Mouse (Mus musculus) kidney, adult 10 weeks (tissue): Measurements from ENCODE around the gene Ccna2. TPM values are rescaled to one million over a fixed set of nuclear protein-coding genes. Genes with fewer than 3 reads are reported as not detected.

ENCODE experiments used
- polyA plus RNA-seq: library from polyadenylated mRNA; stranded (reverse); fragments of 350-450 nt; fragmentation: Illumina TruSeq; extraction: RNeasy Lipid Tissue Mini Kit (QIAGEN cat#74804); gene quantifications from one replicate; pipeline ENCODE4 v1.2.3, GENCODE M21; 2014; ENCODE audit warnings: low read depth, low replicate concordance

Gene Ccna2
- polyA plus RNA-seq = 1.6 TPM

GRCm38 (mm10) chr3:36571827-36572378, at the start of gene Ccna2:
TSS of gene Ccna2 (minus strand) at chr3:36572150.

GRCm38 (mm10) chr3:36613202-36613907, 41.4 kb upstream of the Ccna2 start, which contains the start of gene Bbs7:
TSS of gene Bbs7 (minus strand) at chr3:36613477.

GRCm38 (mm10) chr3:36552406-36553047, 19.4 kb downstream of the Ccna2 start, which contains the start of gene Exosc9:
TSS of gene Exosc9 (plus strand) at chr3:36552606.

GRCm38 (mm10) chr3:36521073-36522060, 50.6 kb downstream of the Ccna2 start, which contains the start of gene Gm11549:
TSS of gene Gm11549 (minus strand) at chr3:36521813.

Other genes starting within 250 kb of the Ccna2 start
- 148 TPM for gene Anxa5, start 96.3 kb downstream of the Ccna2 start, polyA plus RNA-seq
- not detected for gene 1810062G17Rik, start 96.2 kb downstream of the Ccna2 start, polyA plus RNA-seq
- gene Gm11549, start 50.3 kb downstream of the Ccna2 start, polyA plus RNA-seq = not detected
- 68.2 TPM for gene Exosc9, start 19.5 kb downstream of the Ccna2 start, polyA plus RNA-seq
- 25.1 TPM for gene Bbs7, start 41.3 kb upstream of the Ccna2 start, polyA plus RNA-seq
- gene Trpc3, start 118.0 kb upstream of the Ccna2 start, polyA plus RNA-seq = 2.1 TPM